Mouse (Mus musculus) lung, postnatal 0 days (tissue): ENCODE measurements around the gene 1700069L16Rik.

ENCODE experiments used
- CTCF ChIP-seq: IDR thresholded peaks from 2 replicates; pipeline ENCODE4 v1.5.1; 2016; ENCODE audit warnings: antibody characterized with exemption, mild to moderate bottlenecking
- EP300 ChIP-seq: IDR thresholded peaks from 2 replicates; pipeline ENCODE4 v1.6.1; 2016; ENCODE audit warnings: antibody characterized with exemption, mild to moderate bottlenecking, control low read depth

- TF ChIP-seq EP300 (no peak), CTCF (no peak)
Measured at GRCm38 (mm10) chr5:113700388-113701023, 24.1 kb downstream of the 1700069L16Rik start.
